Comparison of ENCODE assay signal across 24 mouse cellular contexts in genomic region chr3:66660555-66660954, GRCm38 (mm10).
DNase-seq lines count a peak whose midpoint lies in the region; ATAC-seq and TF ChIP-seq lines count a peak whose summit lies in the region.
"Had no signal": no experiment of that assay in that cellular context is flagged by ENCODE, and none has a peak within 500 bp of the region (broad histone marks: within the 10 kb centered on the region; RNA-seq: fewer than 3 reads in every experiment).

No protein-coding gene starts in this region.

- no peak overlapping the region for H3K9ac ChIP-seq in embryonic facial prominence, embryonic 11.5 days (replicated peaks; ENCODE audit: low read length)
- no peak overlapping the region for H3K9ac ChIP-seq in intestine, embryonic 15.5 days
- no peak overlapping the region for H3K9ac ChIP-seq in intestine, postnatal 0 days (ENCODE audit: low read depth, low read length)
- H3K9ac ChIP-seq in liver, embryonic 15.5 days: no peak overlapping the region
- H3K9ac ChIP-seq: hindbrain, embryonic 13.5 days; midbrain, embryonic 12.5 days; neural tube, embryonic 15.5 days had no signal

- TF ChIP-seq CTCF in intestine, postnatal 0 days (IDR thresholded peaks at IDR 0.05; ENCODE audit: low read depth): no peak

- no peaks in the 10 kb centered on the region for H3K36me3 ChIP-seq in embryonic facial prominence, embryonic 11.5 days (replicated peaks; ENCODE audit: control insufficient read depth, insufficient read depth, low read depth, low read length)
- no peaks in the 10 kb centered on the region for H3K36me3 ChIP-seq in embryonic facial prominence, embryonic 10.5 days (replicated peaks)
- H3K36me3 ChIP-seq in intestine, embryonic 15.5 days: no peaks in the 10 kb centered on the region
- H3K36me3 ChIP-seq in intestine, postnatal 0 days (ENCODE audit: control insufficient read depth, insufficient read depth): no peaks in the 10 kb centered on the region
- no peaks in the 10 kb centered on the region for H3K36me3 ChIP-seq in liver, embryonic 15.5 days (replicated peaks)
- H3K36me3 ChIP-seq: forebrain, embryonic 10.5 days; hindbrain, embryonic 13.5 days; limb, embryonic 10.5 days; midbrain, embryonic 12.5 days; neural tube, embryonic 15.5 days had no signal

- no peak overlapping the region for H3K27ac ChIP-seq in embryonic facial prominence, embryonic 11.5 days (replicated peaks; ENCODE audit: low read depth, low read length)
- no peak overlapping the region for H3K27ac ChIP-seq in embryonic facial prominence, embryonic 10.5 days (replicated peaks)
- no peak overlapping the region for H3K27ac ChIP-seq in intestine, embryonic 15.5 days
- H3K27ac ChIP-seq in intestine, postnatal 0 days (ENCODE audit: low read depth, low read length): no peak overlapping the region
- no peak overlapping the region for H3K27ac ChIP-seq in liver, embryonic 15.5 days (replicated peaks)
- H3K27ac ChIP-seq: forebrain, embryonic 10.5 days; hindbrain, embryonic 13.5 days; limb, embryonic 10.5 days; macrophage; midbrain, embryonic 12.5 days; neural tube, embryonic 15.5 days had no signal

- DNase-seq in embryonic facial prominence, embryonic 11.5 days (ENCODE audit: low spot score): peak; percentile 26
- DNase-seq in embryonic facial prominence, embryonic 10.5 days (ENCODE audit: low spot score): no peak
- no peak for DNase-seq in urinary bladder, adult 2 months (ENCODE audit: low spot score)
- DNase-seq in adrenal gland, postnatal 4 days (ENCODE audit: low spot score in 2 of 2): no peak
- DNase-seq: adrenal gland, postnatal 25 days; cerebellum, postnatal 10 days; gastrocnemius, postnatal 14 days; heart, adult 18-20 months; kidney, adult 8-10 months; kidney, postnatal 10 days; thymus, adult 18-20 months; thymus, postnatal 36 days had no signal

- no peak overlapping the region for H3K4me3 ChIP-seq in embryonic facial prominence, embryonic 11.5 days (ENCODE audit: low read depth, low read length)
- no peak overlapping the region for H3K4me3 ChIP-seq in embryonic facial prominence, embryonic 10.5 days
- H3K4me3 ChIP-seq in intestine, embryonic 15.5 days (replicated peaks): no peak overlapping the region
- no peak overlapping the region for H3K4me3 ChIP-seq in intestine, postnatal 0 days (ENCODE audit: low read depth, low read length)
- no peak overlapping the region for H3K4me3 ChIP-seq in liver, embryonic 15.5 days (replicated peaks)
- H3K4me3 ChIP-seq: forebrain, embryonic 10.5 days; hindbrain, embryonic 13.5 days; limb, embryonic 10.5 days; midbrain, embryonic 12.5 days; neural tube, embryonic 15.5 days had no signal

- H3K4me1 ChIP-seq in embryonic facial prominence, embryonic 11.5 days (ENCODE audit: control insufficient read depth, insufficient read depth, low read length): no peaks in the 10 kb centered on the region; the same call in 1 of the 2 replicates
- peaks cover 33% of the 10 kb centered on the region for H3K4me1 ChIP-seq in embryonic facial prominence, embryonic 10.5 days
- H3K4me1 ChIP-seq in intestine, embryonic 15.5 days (replicated peaks): 0 out of 2 replicates have a peak, but pooled peaks cover 3% of the 10 kb centered on the region
- H3K4me1 ChIP-seq in intestine, postnatal 0 days (replicated peaks; ENCODE audit: control insufficient read depth, insufficient read depth, low read length): no peaks in the 10 kb centered on the region
- H3K4me1 ChIP-seq in liver, embryonic 15.5 days (replicated peaks): peaks cover 26% of the 10 kb centered on the region
- H3K4me1 ChIP-seq: hindbrain, embryonic 13.5 days; midbrain, embryonic 12.5 days; neural tube, embryonic 15.5 days had no signal

- H3K27me3 ChIP-seq in embryonic facial prominence, embryonic 11.5 days (ENCODE audit: control insufficient read depth, insufficient read depth, low read length): no peaks in the 10 kb centered on the region
- no peaks in the 10 kb centered on the region for H3K27me3 ChIP-seq in embryonic facial prominence, embryonic 10.5 days (replicated peaks; ENCODE audit: low read depth, poor library complexity, severe bottlenecking)
- H3K27me3 ChIP-seq in intestine, embryonic 15.5 days (replicated peaks): no peaks in the 10 kb centered on the region
- no peaks in the 10 kb centered on the region for H3K27me3 ChIP-seq in intestine, postnatal 0 days (replicated peaks; ENCODE audit: control insufficient read depth, insufficient read depth, low read length)
- H3K27me3 ChIP-seq in liver, embryonic 15.5 days: no peaks in the 10 kb centered on the region
- H3K27me3 ChIP-seq: hindbrain, embryonic 13.5 days; midbrain, embryonic 12.5 days; neural tube, embryonic 15.5 days had no signal

- no peak overlapping the region for H3K4me2 ChIP-seq in embryonic facial prominence, embryonic 11.5 days (ENCODE audit: low read depth, low read length)
- no peak overlapping the region for H3K4me2 ChIP-seq in intestine, embryonic 15.5 days (replicated peaks)
- H3K4me2 ChIP-seq in intestine, postnatal 0 days (replicated peaks; ENCODE audit: low read depth): no peak overlapping the region
- H3K4me2 ChIP-seq in liver, embryonic 15.5 days: peak overlapping the region; percentile 23; the same call in 1 of the 2 replicates
- H3K4me2 ChIP-seq: hindbrain, embryonic 13.5 days; midbrain, embryonic 12.5 days; neural tube, embryonic 15.5 days had no signal

- no peak for ATAC-seq in embryonic facial prominence, embryonic 11.5 days (replicated peaks; ENCODE audit: insufficient number of reproducible peaks, low FRiP score, low TSS enrichment, low read depth)
- peak; percentile 65 for ATAC-seq in intestine, embryonic 15.5 days
- no peak; the same call in 1 of the 2 replicates for ATAC-seq in intestine, postnatal 0 days
- peak; percentile 76 for ATAC-seq in liver, embryonic 15.5 days (ENCODE audit: insufficient read depth)
- ATAC-seq: CD4-positive, CD25-positive, alpha-beta regulatory T cell, adult 4 months; forebrain, embryonic 16.5 days; lung, postnatal 0 days had no signal

- H3K9me3 ChIP-seq in embryonic facial prominence, embryonic 11.5 days (replicated peaks; ENCODE audit: control insufficient read depth, low read length): no peaks in the 10 kb centered on the region
- no peaks in the 10 kb centered on the region for H3K9me3 ChIP-seq in embryonic facial prominence, embryonic 10.5 days
- no peaks in the 10 kb centered on the region for H3K9me3 ChIP-seq in intestine, embryonic 15.5 days
- no peaks in the 10 kb centered on the region for H3K9me3 ChIP-seq in intestine, postnatal 0 days (ENCODE audit: control insufficient read depth)
- H3K9me3 ChIP-seq in liver, embryonic 15.5 days (replicated peaks): no peaks in the 10 kb centered on the region
- H3K9me3 ChIP-seq: forebrain, embryonic 10.5 days; hindbrain, embryonic 13.5 days; limb, embryonic 10.5 days; midbrain, embryonic 12.5 days; neural tube, embryonic 15.5 days had no signal

- 40% methylated on average over 5 of the region's 5 CpGs for WGBS in embryonic facial prominence, embryonic 11.5 days
- 43% methylated on average over 5 of the region's 5 CpGs for WGBS in embryonic facial prominence, embryonic 10.5 days
- WGBS in intestine, embryonic 15.5 days: 39% methylated on average over 5 of the region's 5 CpGs
- WGBS in intestine, postnatal 0 days: 24% methylated on average over 5 of the region's 5 CpGs
- 14% methylated on average over 5 of the region's 5 CpGs for WGBS in liver, embryonic 15.5 days (ENCODE audit: insufficient replicate concordance)

Comparison
In these comparisons a context has a peak if more than half of its experiments do, and no peak if none do; other contexts are left out.
1. ATAC-seq: peak in intestine, embryonic 15.5 days (single experiment) and liver, embryonic 15.5 days (single experiment); none in embryonic facial prominence, embryonic 11.5 days (single experiment) and intestine, postnatal 0 days (single experiment).